Mouse (Mus musculus) stomach, embryonic 16.5 days (tissue): Measurements from ENCODE around the gene Lrrn1. TPM values are rescaled to one million over a fixed set of nuclear protein-coding genes. Genes with fewer than 3 reads are reported as not detected.

Experiments
- ATAC-seq: fragments of 200-750 bp; cut with Nextera tagmentation; 2 replicates; pipeline ENCODE4 v1.8.0; 2017; ENCODE audit warnings: moderate number of reproducible peaks, moderate TSS enrichment; ENCODE audit not compliant: insufficient read depth, low FRiP score
- H3K27ac ChIP-seq: fragments of 300-500 bp; sonication (generic); 2 replicates; pipeline ENCODE4 v1.5.1; 2014; ENCODE audit warnings: low read length
- H3K27me3 ChIP-seq: fragments of 300-500 bp; sonication (generic); 2 replicates; pipeline ENCODE4 v1.6.1; 2014; ENCODE audit warnings: low read length, control low read depth, mixed read lengths; ENCODE audit not compliant: control insufficient read depth, insufficient read depth
- H3K36me3 ChIP-seq: fragments of 300-500 bp; sonication (generic); 2 replicates; pipeline ENCODE4 v1.6.1; 2014; ENCODE audit warnings: low read length; ENCODE audit not compliant: control insufficient read depth, insufficient read depth
- H3K4me1 ChIP-seq: fragments of 300-500 bp; sonication (generic); 2 replicates; pipeline ENCODE4 v1.6.1; 2014; ENCODE audit warnings: low read length, control low read depth, mixed read lengths; ENCODE audit not compliant: control insufficient read depth, insufficient read depth
- H3K4me2 ChIP-seq: fragments of 300-500 bp; sonication (generic); 2 replicates; pipeline ENCODE4 v1.6.1; 2014; ENCODE audit warnings: low read depth, low read length, mixed read lengths
- H3K4me3 ChIP-seq: fragments of 300-500 bp; sonication (generic); replicated peaks from 2 replicates; pipeline ENCODE4 v1.5.1; 2014; ENCODE audit warnings: mild to moderate bottlenecking, low read length
- H3K9ac ChIP-seq: fragments of 300-500 bp; sonication (generic); 2 replicates; pipeline ENCODE4 v1.6.1; 2014; ENCODE audit warnings: low read length
- H3K9me3 ChIP-seq: fragments of 300-500 bp; sonication (generic); replicated peaks from 2 replicates; pipeline ENCODE4 v1.6.1; 2016; ENCODE audit warnings: low read length, control low read depth; ENCODE audit not compliant: control insufficient read depth
- WGBS: fragments of 180-500 bp; shearing (Covaris S2); extraction: QIAGEN DNeasy Blood & Tissue Kit; methylation state at CpG from one replicate; pipeline ENCODE4 v1.1.7; 2014; 5-methylcytosine and 5-hydroxymethylcytosine counted together
- polyA plus RNA-seq: library from polyadenylated mRNA; unstranded; fragments of >200 nt; fragmentation: Nextera tagmentation; extraction: Ambion mirVana; gene quantifications from 2 replicates; pipeline ENCODE4 v1.2.1, GENCODE M21; 2015

Gene Lrrn1
- polyA plus RNA-seq, 1 experiment from 2014 or later = 6.8 TPM

- 40% methylated on average over 1 of the region's 1 CpGs for WGBS
- H3K27me3 ChIP-seq = peaks cover 19% of the 10 kb centered on the region
- H3K9ac ChIP-seq = no peak overlapping the region
- no peaks in the 10 kb centered on the region for H3K36me3 ChIP-seq
- H3K4me3 ChIP-seq = no peak overlapping the region
- no peak overlapping the region for H3K27ac ChIP-seq
- peaks cover 10% of the 10 kb centered on the region for H3K4me1 ChIP-seq
- H3K9me3 ChIP-seq = no peaks in the 10 kb centered on the region
- no peak for ATAC-seq
- no peak overlapping the region for H3K4me2 ChIP-seq
Measured at GRCm38 (mm10) chr6:107534533-107534932, 5.0 kb downstream of the Lrrn1 start.

GRCm38 (mm10) chr6:107536631-107537030, 7.1 kb downstream of the Lrrn1 start:
- Histone ChIP-seq H3K9ac (no peak overlapping the region), H3K4me3 (no peak overlapping the region), H3K4me1 (no peaks in the 10 kb centered on the region), H3K4me2 (no peak overlapping the region), H3K9me3 (no peaks in the 10 kb centered on the region), H3K27ac (no peak overlapping the region), H3K27me3 (peaks cover 1% of the 10 kb centered on the region; the same call in 1 of the 2 replicates), H3K36me3 (no peaks in the 10 kb centered on the region)
- no peak for ATAC-seq
- WGBS = 89% methylated on average over 4 of the region's 4 CpGs

- no peak for ATAC-seq
- 82% methylated on average over 11 of the region's 11 CpGs for WGBS
- H3K9me3 ChIP-seq = no peaks in the 10 kb centered on the region
- H3K9ac ChIP-seq = no peak overlapping the region
- no peaks in the 10 kb centered on the region for H3K36me3 ChIP-seq
- no peak overlapping the region for H3K27ac ChIP-seq
- H3K4me1 ChIP-seq = no peaks in the 10 kb centered on the region
- no peak overlapping the region for H3K4me2 ChIP-seq
- no peak overlapping the region for H3K4me3 ChIP-seq
- no peaks in the 10 kb centered on the region for H3K27me3 ChIP-seq
Measured at GRCm38 (mm10) chr6:107541222-107541621, 11.7 kb downstream of the Lrrn1 start.

GRCm38 (mm10) chr6:107541918-107542317, 12.3 kb downstream of the Lrrn1 start:
- Histone ChIP-seq H3K27ac (no peak overlapping the region), H3K4me3 (no peak overlapping the region), H3K9me3 (no peaks in the 10 kb centered on the region), H3K4me2 (no peak overlapping the region), H3K27me3 (no peaks in the 10 kb centered on the region), H3K36me3 (no peaks in the 10 kb centered on the region), H3K9ac (no peak overlapping the region), H3K4me1 (no peaks in the 10 kb centered on the region)
- 40% methylated on average over 4 of the region's 4 CpGs for WGBS
- ATAC-seq = no peak

GRCm38 (mm10) chr6:107546272-107546671, 16.7 kb downstream of the Lrrn1 start:
- Histone ChIP-seq H3K4me1 (no peaks in the 10 kb centered on the region), H3K4me2 (no peak overlapping the region), H3K36me3 (no peaks in the 10 kb centered on the region), H3K27me3 (no peaks in the 10 kb centered on the region), H3K9me3 (no peaks in the 10 kb centered on the region), H3K27ac (no peak overlapping the region), H3K9ac (no peak overlapping the region), H3K4me3 (no peak overlapping the region)
- no peak for ATAC-seq
- 77% methylated on average over 2 of the region's 2 CpGs for WGBS

GRCm38 (mm10) chr6:107552511-107552910, 22.9 kb downstream of the Lrrn1 start:
- Histone ChIP-seq H3K27ac (no peak overlapping the region), H3K9me3 (no peaks in the 10 kb centered on the region), H3K4me3 (no peak overlapping the region), H3K9ac (no peak overlapping the region), H3K27me3 (no peaks in the 10 kb centered on the region), H3K36me3 (no peaks in the 10 kb centered on the region), H3K4me1 (no peaks in the 10 kb centered on the region), H3K4me2 (no peak overlapping the region)
- no peak for ATAC-seq
- 64% methylated on average over 1 of the region's 1 CpGs for WGBS

GRCm38 (mm10) chr6:107555364-107555763, 25.8 kb downstream of the Lrrn1 start:
- H3K4me1 ChIP-seq = no peaks in the 10 kb centered on the region
- ATAC-seq = no peak
- H3K27ac ChIP-seq = no peak overlapping the region
- H3K4me3 ChIP-seq = no peak overlapping the region
- no peaks in the 10 kb centered on the region for H3K36me3 ChIP-seq
- no peak overlapping the region for H3K4me2 ChIP-seq
- WGBS = 61% methylated on average over 5 of the region's 5 CpGs
- H3K9me3 ChIP-seq = no peaks in the 10 kb centered on the region
- H3K27me3 ChIP-seq = no peaks in the 10 kb centered on the region
- H3K9ac ChIP-seq = no peak overlapping the region

- Histone ChIP-seq H3K9ac (no peak overlapping the region), H3K27ac (no peak overlapping the region), H3K4me2 (no peak overlapping the region), H3K4me1 (no peaks in the 10 kb centered on the region), H3K36me3 (no peaks in the 10 kb centered on the region), H3K27me3 (no peaks in the 10 kb centered on the region), H3K4me3 (no peak overlapping the region), H3K9me3 (no peaks in the 10 kb centered on the region)
- WGBS = 59% methylated on average over 3 of the region's 3 CpGs
- no peak for ATAC-seq
Measured at GRCm38 (mm10) chr6:107556996-107557395, 27.4 kb downstream of the Lrrn1 start.

- H3K9ac ChIP-seq = no peak overlapping the region
- no peak overlapping the region for H3K27ac ChIP-seq
- H3K4me3 ChIP-seq = no peak overlapping the region
- no peak for ATAC-seq
- 51% methylated on average over 3 of the region's 3 CpGs for WGBS
- H3K27me3 ChIP-seq = no peaks in the 10 kb centered on the region
- H3K36me3 ChIP-seq = no peaks in the 10 kb centered on the region
- H3K4me2 ChIP-seq = no peak overlapping the region
- no peaks in the 10 kb centered on the region for H3K9me3 ChIP-seq
- no peaks in the 10 kb centered on the region for H3K4me1 ChIP-seq
Measured at GRCm38 (mm10) chr6:107557806-107558205, 28.2 kb downstream of the Lrrn1 start.

GRCm38 (mm10) chr6:107562255-107562654, 32.7 kb downstream of the Lrrn1 start:
- H3K27ac ChIP-seq = no peak overlapping the region
- H3K4me2 ChIP-seq = no peak overlapping the region
- H3K36me3 ChIP-seq = no peaks in the 10 kb centered on the region
- H3K9ac ChIP-seq = no peak overlapping the region
- no peak for ATAC-seq
- WGBS = 86% methylated on average over 2 of the region's 2 CpGs
- H3K9me3 ChIP-seq = no peaks in the 10 kb centered on the region
- peaks cover 3% of the 10 kb centered on the region; the same call in 1 of the 2 replicates for H3K4me1 ChIP-seq
- H3K4me3 ChIP-seq = no peak overlapping the region
- H3K27me3 ChIP-seq = no peaks in the 10 kb centered on the region
